Mouse (Mus musculus): ENCODE data around the gene Pax3. TPM values are rescaled to one million over a fixed set of nuclear protein-coding genes. Genes with fewer than 3 reads are reported as not detected.

Gene Pax3
- polyA plus RNA-seq, 2 experiments = 0.54 to 0.99 TPM

GRCm38 (mm10) chr1:78198319-78198940, 1.5 kb upstream of the Pax3 start:
- Histone ChIP-seq H3K4me1 (ENCODE audit: control insufficient read depth, insufficient read depth, low read length) (peaks cover 7% of the 10 kb centered on the region), H3K4me3 (replicated peaks; ENCODE audit: low read length) (no peak overlapping the region), H3K27ac (replicated peaks; ENCODE audit: low read depth, low read length) (no peak overlapping the region), H3K9me3 (ENCODE audit: control insufficient read depth, low read length) (no peaks in the 10 kb centered on the region), H3K27me3 (ENCODE audit: control insufficient read depth, insufficient read depth, low read length) (peaks cover 93% of the 10 kb centered on the region), H3K4me2 (replicated peaks; ENCODE audit: low read depth, low read length, severe bottlenecking) (no peak overlapping the region), H3K9ac (ENCODE audit: low read depth, low read length, severe bottlenecking) (no peak overlapping the region), H3K36me3 (ENCODE audit: control insufficient read depth, insufficient read depth, low read length) (no peaks in the 10 kb centered on the region)
- WGBS = 0% methylated on average over 9 of the region's 9 CpGs
- DNase-seq (ENCODE audit: low spot score) = no peak
- TF ChIP-seq POLR2A (IDR thresholded peaks at IDR 0.05; ENCODE audit: borderline replicate concordance, extremely low read depth, insufficient read depth, insufficient read length) = no peak
- ATAC-seq (ENCODE audit: low FRiP score, low read depth) = no peak

DNA sequence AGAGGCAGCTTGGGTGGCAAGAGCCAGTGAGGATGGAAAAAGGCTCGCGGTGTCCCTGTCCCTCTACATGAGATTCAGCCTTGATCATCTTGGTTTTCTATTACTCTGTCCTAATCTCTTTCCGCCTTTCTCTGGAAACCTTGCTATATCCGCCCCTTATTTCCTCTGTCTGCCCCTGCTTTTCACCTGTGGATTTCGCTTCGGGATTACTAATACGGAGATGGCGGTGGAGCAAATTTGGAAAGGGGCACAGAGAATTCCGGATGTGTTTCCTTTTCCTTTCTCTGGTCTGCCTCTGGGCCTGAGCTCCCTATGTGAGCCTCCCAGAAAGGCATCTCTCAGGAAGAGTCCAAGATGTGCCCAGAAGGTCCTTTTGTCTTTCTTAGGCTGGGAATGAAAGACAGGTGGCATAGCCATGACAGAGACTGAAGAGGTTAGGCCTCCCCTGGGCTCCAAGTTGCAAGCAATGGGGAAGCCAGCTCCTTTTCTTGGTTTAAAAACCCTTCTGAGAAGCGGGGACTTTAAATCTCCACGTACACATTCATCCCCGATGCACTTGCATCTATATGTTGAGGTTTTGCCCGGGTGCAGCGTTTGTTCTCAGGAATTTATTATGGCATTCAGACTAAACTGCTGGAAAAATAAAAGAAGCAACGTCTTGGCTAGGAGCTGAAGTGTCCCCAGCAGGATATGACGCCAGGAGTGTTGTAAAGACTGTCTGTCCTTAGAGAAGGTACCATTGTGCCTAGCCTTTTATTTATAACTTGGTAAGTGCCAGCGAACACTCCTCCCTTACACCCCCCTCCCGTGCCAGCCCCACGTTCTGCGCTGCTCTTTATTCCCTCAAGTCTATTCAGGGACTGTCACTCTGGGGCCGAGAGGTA, 659 bp upstream of the Pax3 start:
- Histone ChIP-seq H3K27me3 (ENCODE audit: control insufficient read depth, insufficient read depth, low read length) (peaks cover 93% of the 10 kb centered on the region), H3K36me3 (ENCODE audit: control insufficient read depth, insufficient read depth, low read length) (no peaks in the 10 kb centered on the region), H3K4me2 (replicated peaks; ENCODE audit: low read depth, low read length, severe bottlenecking) (peak overlapping the region; percentile 51; the same call in 1 of the 2 replicates), H3K4me3 (replicated peaks; ENCODE audit: low read length) (peak overlapping the region; percentile 35), H3K4me1 (ENCODE audit: control insufficient read depth, insufficient read depth, low read length) (peaks cover 7% of the 10 kb centered on the region), H3K27ac (replicated peaks; ENCODE audit: low read depth, low read length) (no peak overlapping the region), H3K9ac (ENCODE audit: low read depth, low read length, severe bottlenecking) (no peak overlapping the region), H3K9me3 (ENCODE audit: control insufficient read depth, low read length) (no peaks in the 10 kb centered on the region)
- no peak for ATAC-seq (ENCODE audit: low FRiP score, low read depth)
- no peak for TF ChIP-seq POLR2A (IDR thresholded peaks at IDR 0.05; ENCODE audit: borderline replicate concordance, extremely low read depth, insufficient read depth, insufficient read length)
- no peak for DNase-seq (ENCODE audit: low spot score)
- WGBS = 2% methylated on average over 21 of the region's 21 CpGs

- H3K27me3 ChIP-seq (ENCODE audit: control insufficient read depth, insufficient read depth, low read length) = peaks cover 97% of the 10 kb centered on the region
- H3K4me3 ChIP-seq (replicated peaks; ENCODE audit: low read length) = peak overlapping the region; percentile 35
- ATAC-seq (ENCODE audit: low FRiP score, low read depth) (no peak), DNase-seq (ENCODE audit: low spot score) (no peak)
- no peaks in the 10 kb centered on the region for H3K9me3 ChIP-seq (ENCODE audit: control insufficient read depth, low read length)
- no peaks in the 10 kb centered on the region for H3K36me3 ChIP-seq (ENCODE audit: control insufficient read depth, insufficient read depth, low read length)
- no peak overlapping the region for H3K27ac ChIP-seq (replicated peaks; ENCODE audit: low read depth, low read length)
- 1% methylated on average over 41 of the region's 42 CpGs for WGBS
- H3K4me1 ChIP-seq (ENCODE audit: control insufficient read depth, insufficient read depth, low read length) = peaks cover 7% of the 10 kb centered on the region
- TF ChIP-seq POLR2A (IDR thresholded peaks at IDR 0.05; ENCODE audit: borderline replicate concordance, extremely low read depth, insufficient read depth, insufficient read length) = no peak
- H3K9ac ChIP-seq (ENCODE audit: low read depth, low read length, severe bottlenecking) = no peak overlapping the region
- peak overlapping the region; percentile 51 for H3K4me2 ChIP-seq (replicated peaks; ENCODE audit: low read depth, low read length, severe bottlenecking)
These were observed 892 bp downstream of the Pax3 start for GRCm38 (mm10) chr1:78195771-78196712.

GRCm38 (mm10) chr1:78195145-78195544, 1.8 kb downstream of the Pax3 start:
- DNase-seq (ENCODE audit: low spot score) = no peak
- Histone ChIP-seq H3K27ac (replicated peaks; ENCODE audit: low read depth, low read length) (no peak overlapping the region), H3K4me3 (replicated peaks; ENCODE audit: low read length) (no peak overlapping the region), H3K9me3 (ENCODE audit: control insufficient read depth, low read length) (no peaks in the 10 kb centered on the region), H3K27me3 (ENCODE audit: control insufficient read depth, insufficient read depth, low read length) (peaks cover 97% of the 10 kb centered on the region), H3K36me3 (ENCODE audit: control insufficient read depth, insufficient read depth, low read length) (no peaks in the 10 kb centered on the region), H3K9ac (ENCODE audit: low read depth, low read length, severe bottlenecking) (no peak overlapping the region), H3K4me2 (replicated peaks; ENCODE audit: low read depth, low read length, severe bottlenecking) (no peak overlapping the region), H3K4me1 (ENCODE audit: control insufficient read depth, insufficient read depth, low read length) (peaks cover 7% of the 10 kb centered on the region)
- 3% methylated on average over 21 of the region's 21 CpGs for WGBS
- ATAC-seq (ENCODE audit: low FRiP score, low read depth) = no peak
- TF ChIP-seq POLR2A (IDR thresholded peaks at IDR 0.05; ENCODE audit: borderline replicate concordance, extremely low read depth, insufficient read depth, insufficient read length) = no peak

All from limb, embryonic 14.5 days (tissue).